Mouse (Mus musculus): ENCODE data around the gene Neu1.

GRCm38 (mm10) chr17:34946486-34947140 is 15.6 kb downstream of the Neu1 start:
- TF ChIP-seq CTCF (IDR thresholded peaks at IDR 0.05; ENCODE audit: extremely low read depth, insufficient read length, insufficient replicate concordance, low read depth, low read length) (no peak), POLR2A (IDR thresholded peaks at IDR 0.05; ENCODE audit: low read depth, low read length) (no peak)

All from small intestine, adult 2 months (tissue).